Mouse (Mus musculus) ES-Bruce4 (cell line): Measurements from ENCODE around the gene Syce1l.

Experiments used
- CTCF ChIP-seq: IDR thresholded peaks from one replicate; pipeline ENCODE4 v1.8.1; 2011; ENCODE audit warnings: low read depth, low read length
- EP300 ChIP-seq: IDR thresholded peaks from 2 replicates; pipeline ENCODE4 v1.6.1; 2011; ENCODE audit warnings: low read depth, low read length; ENCODE audit not compliant: insufficient read depth
- POLR2A ChIP-seq: IDR thresholded peaks from one replicate; pipeline ENCODE4 v1.8.1; 2011; ENCODE audit warnings: low read length; ENCODE audit not compliant: insufficient read depth

GRCm38 (mm10) chr8:113666714-113667432 is 23.9 kb downstream of the Syce1l start:
- TF ChIP-seq POLR2A (no peak), CTCF (no peak), EP300 (no peak)
